Mouse (Mus musculus): ENCODE data around the gene Trim34b. TPM values are rescaled to one million over a fixed set of nuclear protein-coding genes. Genes with fewer than 3 reads are reported as not detected.

Trim34b gene
- polyA plus RNA-seq (2012; rRNA removed) = 0.06 TPM in 1 of 2 replicates, not detected in the other

GRCm38 (mm10) chr7:104329171-104329570 is at the start of gene Trim34b:
TSS of gene Trim34b (plus strand) at chr7:104329471.

GRCm38 (mm10) chr7:104287576-104288443 is 41.5 kb upstream of the Trim34b start, which contains the start of gene Trim5:
TSS of gene Trim5 (minus strand) at chr7:104288094.

GRCm38 (mm10) chr7:104315369-104316080 is 13.7 kb upstream of the Trim34b start, which contains the start of gene Trim12a:
TSS of gene Trim12a (minus strand) at chr7:104315466.

GRCm38 (mm10) chr7:104352717-104353599 is 23.7 kb downstream of the Trim34b start, which contains the start of gene Trim12c:
TSS of gene Trim12c (minus strand) at chr7:104353362.

GRCm38 (mm10) chr7:104369736-104370414 is 40.6 kb downstream of the Trim34b start, which contains the start of gene Trim30b:
TSS of gene Trim30b (minus strand) at chr7:104369884.

Other genes starting within 250 kb of the Trim34b start
- not detected in 2 replicates for gene Olfr645, start 244.0 kb upstream of the Trim34b start, polyA plus RNA-seq (2012; rRNA removed)
- gene Olfr646, start 224.6 kb upstream of the Trim34b start, polyA plus RNA-seq (2012; rRNA removed) = not detected in 2 replicates
- not detected in 2 replicates for gene Ubqln5, start 199.6 kb upstream of the Trim34b start, polyA plus RNA-seq (2012; rRNA removed)
- gene Olfr643, start 192.1 kb upstream of the Trim34b start, polyA plus RNA-seq (2012; rRNA removed) = not detected in 2 replicates
- gene Ubqln3, start 186.2 kb upstream of the Trim34b start, polyA plus RNA-seq (2012; rRNA removed) = not detected in 2 replicates
- gene Ubqlnl, start 178.9 kb upstream of the Trim34b start, polyA plus RNA-seq (2012; rRNA removed) = not detected in 2 replicates
- gene Olfm5, start 164.6 kb upstream of the Trim34b start, polyA plus RNA-seq (2012; rRNA removed) = 0.02 TPM in 1 of 2 replicates, not detected in the other
- gene Olfr648, start 146.1 kb upstream of the Trim34b start, polyA plus RNA-seq (2012; rRNA removed) = 0.01 and 0.07 TPM in 2 replicates
- not detected in 2 replicates for gene Olfr649, start 133.5 kb upstream of the Trim34b start, polyA plus RNA-seq (2012; rRNA removed)
- 2.1 and 3.0 TPM in 2 replicates for gene Trim6, start 110.7 kb upstream of the Trim34b start, polyA plus RNA-seq (2012; rRNA removed)
- 1.3 and 2.2 TPM in 2 replicates for gene Trim34a, start 85.0 kb upstream of the Trim34b start, polyA plus RNA-seq (2012; rRNA removed)
- 0.18 and 0.25 TPM in 2 replicates for gene Trim5, start 41.4 kb upstream of the Trim34b start, polyA plus RNA-seq (2012; rRNA removed)
- gene Trim12a, start 14.0 kb upstream of the Trim34b start, polyA plus RNA-seq (2012; rRNA removed) = 3.8 and 5.2 TPM in 2 replicates
- gene Trim12c, start 23.9 kb downstream of the Trim34b start, polyA plus RNA-seq (2012; rRNA removed) = 2.3 and 3.8 TPM in 2 replicates
- 0.01 and 0.04 TPM in 2 replicates for gene Trim30b, start 40.4 kb downstream of the Trim34b start, polyA plus RNA-seq (2012; rRNA removed)
- 0.04 and 0.09 TPM in 2 replicates for gene Trim30c, start 71.4 kb downstream of the Trim34b start, polyA plus RNA-seq (2012; rRNA removed)
- gene Trim30a, start 135.7 kb downstream of the Trim34b start, polyA plus RNA-seq (2012; rRNA removed) = 0.52 and 0.99 TPM in 2 replicates
- 0.11 and 0.26 TPM in 2 replicates for gene Trim30d, start 178.4 kb downstream of the Trim34b start, polyA plus RNA-seq (2012; rRNA removed)
- not detected in 2 replicates for gene Olfr651, start 220.7 kb downstream of the Trim34b start, polyA plus RNA-seq (2012; rRNA removed)
- not detected in 2 replicates for gene Olfr652, start 231.4 kb downstream of the Trim34b start, polyA plus RNA-seq (2012; rRNA removed)
- gene Olfr653, start 247.8 kb downstream of the Trim34b start, polyA plus RNA-seq (2012; rRNA removed) = not detected in 2 replicates

Data from central nervous system, embryonic 11.5 days (tissue).